Mouse (Mus musculus) MEL (cell line): ENCODE measurements at regions not wholly inside any gene's neighbourhood (a gene's known extent, or its start where the extent isn't known, plus 50 kb on each side); places are given as distances from the start of the nearest gene placed in this dataset.

Experiments
- CTCF ChIP-seq, 3 experiments: IDR thresholded peaks in 2 of 3; conservative IDR thresholded peaks in 1 of 3; 2 replicates each; pipeline ENCODE4 v1.5.1; 2011 to 2012; ENCODE audit warnings: low read length in 3 of 3, low read depth in 2 of 3, mild to moderate bottlenecking in 2 of 3, improper control_type of control experiment in 1 of 3, inconsistent platforms in 1 of 3, mixed read lengths in 1 of 3, moderate library complexity in 1 of 3; ENCODE audit not compliant: control insufficient read depth in 1 of 3, insufficient read depth in 1 of 3, poor library complexity in 1 of 3, severe bottlenecking in 1 of 3
- ELF1 ChIP-seq: IDR thresholded peaks from 2 replicates; pipeline ENCODE4 v1.6.1; 2014; ENCODE audit warnings: low read depth, mild to moderate bottlenecking, inconsistent platforms, low read length, improper control_type of control experiment, moderate library complexity
- GATA1 ChIP-seq: IDR thresholded peaks from 2 replicates; pipeline ENCODE4 v1.6.1; 2011; ENCODE audit warnings: low read depth, low read length, improper control_type of control experiment
- MYC ChIP-seq: IDR thresholded peaks from 2 replicates; pipeline ENCODE4 v1.6.1; 2011; ENCODE audit warnings: low read depth, mild to moderate bottlenecking, low read length, improper control_type of control experiment, moderate library complexity
- POLR2A ChIP-seq, 2 experiments: IDR thresholded peaks; 2 replicates each; pipeline ENCODE4 v1.6.1; 2011 to 2012; ENCODE audit warnings: low read length in 2 of 2, mild to moderate bottlenecking in 2 of 2, control low read depth in 1 of 2, improper control_type of control experiment in 1 of 2, low read depth in 1 of 2, moderate library complexity in 1 of 2; ENCODE audit not compliant: control insufficient read depth in 1 of 2, insufficient read depth in 1 of 2, poor library complexity in 1 of 2
- RCOR1 ChIP-seq: IDR thresholded peaks from 2 replicates; pipeline ENCODE4 v1.6.1; 2012; ENCODE audit warnings: low read depth, mild to moderate bottlenecking, inconsistent platforms, low read length, improper control_type of control experiment
- TAL1 ChIP-seq: IDR thresholded peaks from 2 replicates; pipeline ENCODE4 v1.6.1; 2012; ENCODE audit warnings: mild to moderate bottlenecking, inconsistent platforms, low read length, moderate library complexity, mixed read lengths

DNA sequence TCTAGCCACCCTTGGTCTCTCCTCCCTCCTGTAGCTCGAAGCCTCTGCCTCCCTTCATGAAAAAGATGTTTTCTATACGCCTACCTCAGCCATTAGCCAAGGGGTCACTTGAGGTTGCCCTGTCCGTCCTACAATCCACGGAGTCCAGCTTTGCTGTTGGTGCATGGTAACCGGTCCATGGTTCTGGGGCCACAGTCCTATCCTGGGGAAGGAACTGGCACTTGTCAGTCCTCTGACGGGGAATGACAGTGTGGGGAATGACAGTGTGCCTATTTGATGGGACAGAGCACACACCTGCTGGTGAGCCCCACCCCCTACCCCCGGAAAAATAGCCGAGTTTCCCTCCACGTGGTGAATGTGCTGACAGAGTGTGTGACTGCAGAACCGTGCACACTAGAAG lies 120.1 kb downstream of the Katnal1 start:
- no peak for TF ChIP-seq CTCF (IDR thresholded peaks at IDR 0.05 in 2 of 3, conservative IDR thresholded peaks at IDR 0.05 in 1 of 3; ENCODE audit: control insufficient read depth in 1 of 3, insufficient read depth in 1 of 3, low read depth in 2 of 3, low read length in 3 of 3, poor library complexity in 1 of 3, severe bottlenecking in 1 of 3)
- TF ChIP-seq GATA1, result no peak
- no peak for TF ChIP-seq ELF1
- no peak for TF ChIP-seq TAL1
- no peak for TF ChIP-seq RCOR1
- no peak for TF ChIP-seq MYC
- no peak for TF ChIP-seq POLR2A (IDR thresholded peaks at IDR 0.05; ENCODE audit: control insufficient read depth in 1 of 2, insufficient read depth in 1 of 2, low read depth in 1 of 2, low read length in 2 of 2, poor library complexity in 1 of 2)
